Mouse (Mus musculus) ES-E14 (cell line): ENCODE results near the gene Ap5s1.

Source experiments
- HCFC1 ChIP-seq: IDR thresholded peaks from 2 replicates; pipeline ENCODE4 v1.6.1; 2012; ENCODE audit warnings: low read length, inconsistent platforms, borderline replicate concordance; ENCODE audit not compliant: insufficient read depth
- MAFK ChIP-seq: IDR thresholded peaks from 2 replicates; pipeline ENCODE4 v1.6.1; 2014; ENCODE audit warnings: mild to moderate bottlenecking, low read depth, low read length, inconsistent platforms; ENCODE audit not compliant: insufficient read depth
- ZC3H11A ChIP-seq: IDR thresholded peaks from 2 replicates; pipeline ENCODE4 v1.6.1; 2012; ENCODE audit warnings: low read depth, mild to moderate bottlenecking, inconsistent platforms, low read length, borderline replicate concordance
- ZNF384 ChIP-seq: IDR thresholded peaks from 2 replicates; pipeline ENCODE4 v1.6.1; 2012; ENCODE audit warnings: low read depth, low read length, inconsistent platforms

DNA sequence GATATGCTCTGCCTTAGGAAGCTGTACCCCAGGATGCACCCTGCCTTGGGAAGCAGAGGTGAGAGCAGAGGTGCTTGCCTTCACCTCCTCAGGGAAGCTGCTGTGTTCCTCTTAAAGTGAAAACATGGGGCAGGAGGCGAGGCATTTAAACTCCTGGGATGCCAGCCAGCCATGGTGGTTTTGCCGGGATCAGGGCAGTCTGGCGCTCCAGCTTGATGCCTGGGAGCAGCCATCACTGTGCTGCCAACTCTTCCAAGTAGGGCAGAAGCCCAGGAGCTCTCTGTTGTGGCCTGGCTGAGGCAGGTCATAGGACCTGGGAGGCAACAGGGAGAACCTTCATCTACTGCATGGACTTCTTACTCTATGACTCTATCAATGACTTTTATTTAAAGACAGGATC, 5.6 kb upstream of the Ap5s1 start:
- no peak for TF ChIP-seq MAFK
- no peak for TF ChIP-seq ZNF384
- TF ChIP-seq ZC3H11A, result no peak
- TF ChIP-seq HCFC1, result no peak
